ENCODE assay signal across 8 mouse cellular contexts in genomic region chr2:165215103-165215951, GRCm38 (mm10). TPM values are rescaled to one million over a fixed set of nuclear protein-coding genes. Genes with fewer than 3 reads are reported as not detected.
DNase-seq lines count a peak whose midpoint lies in the region; ATAC-seq and TF ChIP-seq lines count a peak whose summit lies in the region.

No protein-coding gene starts in this region.

- no peak overlapping the region for H3K9ac ChIP-seq in ES-Bruce4 (ENCODE audit: low read depth, poor library complexity, severe bottlenecking)
- H3K9ac ChIP-seq in hindbrain, embryonic 15.5 days: no peak overlapping the region

- peak; percentile 65 for DNase-seq in cerebellum, adult 11 months
- DNase-seq in embryonic facial prominence, embryonic 10.5 days (ENCODE audit: low spot score): peak; percentile 76
- peak; percentile 68 for DNase-seq in neural tube, embryonic 10.5 days (ENCODE audit: extremely low spot score, low spot score)
- no peak for DNase-seq in frontal cortex, postnatal 14 days (ENCODE audit: low spot score in 2 of 2)
- no peak for DNase-seq in layer of hippocampus, adult 18-20 months (ENCODE audit: low spot score in 2 of 2)

- no peak for TF ChIP-seq EP300 in ES-Bruce4 (IDR thresholded peaks at IDR 0.05; ENCODE audit: insufficient read depth, low read depth, low read length)

- H3K27ac ChIP-seq in ES-Bruce4 (ENCODE audit: insufficient read depth, low read length): no peak overlapping the region
- peak overlapping the region; percentile 41 for H3K27ac ChIP-seq in embryonic facial prominence, embryonic 10.5 days (replicated peaks)
- H3K27ac ChIP-seq in hindbrain, embryonic 15.5 days (replicated peaks): peak overlapping the region; percentile 48; the same call in 1 of the 2 replicates

- no peak for ATAC-seq in cerebellum, adult (ENCODE audit: insufficient number of reproducible peaks, low FRiP score, low TSS enrichment)
- ATAC-seq in hindbrain, embryonic 15.5 days (ENCODE audit: low FRiP score, low read depth): peak; percentile 75

- H3K9me3 ChIP-seq in ES-Bruce4 (replicated peaks; ENCODE audit: control insufficient read depth, insufficient read depth, low read length, poor library complexity, severe bottlenecking): no peaks in the 10 kb centered on the region
- H3K9me3 ChIP-seq in embryonic facial prominence, embryonic 10.5 days: no peaks in the 10 kb centered on the region
- no peaks in the 10 kb centered on the region for H3K9me3 ChIP-seq in hindbrain, embryonic 15.5 days

- 4% methylated on average over 39 of the region's 39 CpGs for WGBS in embryonic facial prominence, embryonic 10.5 days
- 3% methylated on average over 39 of the region's 39 CpGs for WGBS in hindbrain, embryonic 15.5 days

- TF ChIP-seq POLR2A in ES-Bruce4 (IDR thresholded peaks at IDR 0.05; ENCODE audit: insufficient read depth, low read length): no peak

- H3K27me3 ChIP-seq in ES-Bruce4 (ENCODE audit: control insufficient read depth, insufficient read depth, low read length, poor library complexity, severe bottlenecking): no peaks in the 10 kb centered on the region
- peaks cover 96% of the 10 kb centered on the region for H3K27me3 ChIP-seq in embryonic facial prominence, embryonic 10.5 days (replicated peaks; ENCODE audit: low read depth, poor library complexity, severe bottlenecking)
- peaks cover 5% of the 10 kb centered on the region; the same call in 1 of the 2 replicates for H3K27me3 ChIP-seq in hindbrain, embryonic 15.5 days

- H3K36me3 ChIP-seq in ES-Bruce4 (ENCODE audit: control insufficient read depth, insufficient read depth, low read length, poor library complexity, severe bottlenecking): no peaks in the 10 kb centered on the region
- no peaks in the 10 kb centered on the region for H3K36me3 ChIP-seq in embryonic facial prominence, embryonic 10.5 days (replicated peaks)
- H3K36me3 ChIP-seq in hindbrain, embryonic 15.5 days: no peaks in the 10 kb centered on the region

- peak overlapping the region; percentile 41 for H3K4me2 ChIP-seq in hindbrain, embryonic 15.5 days

- TF ChIP-seq CTCF in ES-Bruce4 (IDR thresholded peaks at IDR 0.05; ENCODE audit: low read depth, low read length): no peak

- no peaks in the 10 kb centered on the region for H3K4me1 ChIP-seq in ES-Bruce4 (ENCODE audit: control insufficient read depth, insufficient read depth, low read length)
- H3K4me1 ChIP-seq in embryonic facial prominence, embryonic 10.5 days: peaks cover 54% of the 10 kb centered on the region
- H3K4me1 ChIP-seq in hindbrain, embryonic 15.5 days (replicated peaks): peaks cover 55% of the 10 kb centered on the region

- H3K4me3 ChIP-seq in ES-Bruce4 (ENCODE audit: low read depth, low read length): peak overlapping the region; percentile 25; the same call in 1 of the 2 replicates
- H3K4me3 ChIP-seq in embryonic facial prominence, embryonic 10.5 days: peak overlapping the region; percentile 46
- no peak overlapping the region for H3K4me3 ChIP-seq in hindbrain, embryonic 15.5 days

RNA-seq across cellular contexts. Expression of gene Cdh22, which starts 19.3 kb away (rescaled TPM):
- 0.35 TPM in 1 of 2 replicates, not detected in the other for polyA plus RNA-seq in ES-Bruce4 (2011; ENCODE audit: insufficient read depth, insufficient read length, low read depth, missing spikeins)
- 0.91 and 1.1 TPM in 2 replicates for polyA plus RNA-seq in embryonic facial prominence, embryonic 10.5 days (2016; fragmentation: Nextera tagmentation; extraction: Ambion mirVana)
- polyA plus RNA-seq in hindbrain, embryonic 15.5 days (2015; fragmentation: Nextera tagmentation; extraction: Ambion mirVana): 16.4 and 16.6 TPM in 2 replicates
- total RNA-seq in layer of hippocampus, adult 18-20 months (2021): 10 to 100 TPM; 14.3 to 23.1 TPM

Comparison
In these comparisons a context has a peak if more than half of its experiments do, and no peak if none do; other contexts are left out.
1. DNase-seq: peak in cerebellum, adult 11 months (single experiment), embryonic facial prominence, embryonic 10.5 days (single experiment) and neural tube, embryonic 10.5 days (single experiment); none in frontal cortex, postnatal 14 days (0 of 2) and layer of hippocampus, adult 18-20 months (0 of 2).